Mouse (Mus musculus) intestine, embryonic 15.5 days (tissue): ENCODE results near the gene Man1c1. TPM values are rescaled to one million over a fixed set of nuclear protein-coding genes. Genes with fewer than 3 reads are reported as not detected.

Experiments used
- ATAC-seq: fragments of 200-750 bp; cut with Nextera tagmentation; 2 replicates; pipeline ENCODE4 v1.8.0; 2017; ENCODE audit warnings: moderate TSS enrichment, moderate library complexity
- H3K27ac ChIP-seq: fragments of 300-500 bp; sonication (generic); 2 replicates; pipeline ENCODE4 v1.5.1; 2015; ENCODE audit warnings: mild to moderate bottlenecking, inconsistent platforms
- H3K27me3 ChIP-seq: fragments of 300-500 bp; sonication (generic); replicated peaks from 2 replicates; pipeline ENCODE4 v1.6.1; 2015; ENCODE audit warnings: inconsistent platforms
- H3K36me3 ChIP-seq: fragments of 300-500 bp; sonication (generic); 2 replicates; pipeline ENCODE4 v1.6.1; 2015; ENCODE audit warnings: inconsistent platforms
- H3K4me1 ChIP-seq: fragments of 300-500 bp; sonication (generic); replicated peaks from 2 replicates; pipeline ENCODE4 v1.6.1; 2015; ENCODE audit warnings: inconsistent platforms
- H3K4me2 ChIP-seq: fragments of 300-500 bp; sonication (generic); replicated peaks from 2 replicates; pipeline ENCODE4 v1.6.1; 2015; ENCODE audit warnings: mild to moderate bottlenecking, inconsistent platforms
- H3K4me3 ChIP-seq: fragments of 300-500 bp; sonication (generic); replicated peaks from 2 replicates; pipeline ENCODE4 v1.5.1; 2015; ENCODE audit warnings: inconsistent platforms
- H3K9ac ChIP-seq: fragments of 300-500 bp; sonication (generic); 2 replicates; pipeline ENCODE4 v1.6.1; 2015; ENCODE audit warnings: inconsistent platforms
- H3K9me3 ChIP-seq: fragments of 300-500 bp; sonication (generic); 2 replicates; pipeline ENCODE4 v1.6.1; 2016; ENCODE audit warnings: inconsistent platforms
- WGBS: fragments of 180-500 bp; shearing (Covaris S2); methylation state at CpG from one replicate; pipeline ENCODE4 v1.1.7; 2015; 5-methylcytosine and 5-hydroxymethylcytosine counted together
- polyA plus RNA-seq: library from polyadenylated mRNA; unstranded; fragments of >200 nt; fragmentation: Nextera tagmentation; extraction: Ambion mirVana; gene quantifications from 2 replicates; pipeline ENCODE4 v1.2.1, GENCODE M21; 2015

Man1c1 gene
- polyA plus RNA-seq, 1 experiment from 2014 or later, result 3.0 TPM

- H3K4me1 ChIP-seq, result peaks cover 18% of the 10 kb centered on the region
- 43% methylated on average over 11 of the region's 11 CpGs for WGBS
- no peak overlapping the region for H3K27ac ChIP-seq
- no peaks in the 10 kb centered on the region for H3K36me3 ChIP-seq
- no peak overlapping the region for H3K9ac ChIP-seq
- H3K9me3 ChIP-seq, result no peaks in the 10 kb centered on the region
- H3K4me2 ChIP-seq, result no peak overlapping the region
- H3K4me3 ChIP-seq, result no peak overlapping the region
- no peak for ATAC-seq
- no peaks in the 10 kb centered on the region for H3K27me3 ChIP-seq
Observed at GRCm38 (mm10) chr4:134575486-134575885, 128.6 kb downstream of the Man1c1 start.

- H3K27ac ChIP-seq, result no peak overlapping the region
- no peak overlapping the region for H3K9ac ChIP-seq
- 69% methylated on average over 24 of the region's 24 CpGs for WGBS
- no peaks in the 10 kb centered on the region; the same call in 1 of the 2 replicates for H3K4me1 ChIP-seq
- no peak overlapping the region for H3K4me3 ChIP-seq
- no peaks in the 10 kb centered on the region for H3K36me3 ChIP-seq
- H3K27me3 ChIP-seq, result no peaks in the 10 kb centered on the region
- ATAC-seq, result no peak
- no peak overlapping the region for H3K4me2 ChIP-seq
- H3K9me3 ChIP-seq, result no peaks in the 10 kb centered on the region
Observed at GRCm38 (mm10) chr4:134572449-134573300, 131.4 kb downstream of the Man1c1 start.

GRCm38 (mm10) chr4:134570704-134571451 is 133.2 kb downstream of the Man1c1 start:
- H3K9me3 ChIP-seq, result no peaks in the 10 kb centered on the region
- no peak overlapping the region for H3K4me2 ChIP-seq
- ATAC-seq, result no peak
- H3K36me3 ChIP-seq, result no peaks in the 10 kb centered on the region
- H3K9ac ChIP-seq, result no peak overlapping the region
- WGBS, result 78% methylated on average over 14 of the region's 14 CpGs
- H3K27ac ChIP-seq, result no peak overlapping the region
- no peak overlapping the region for H3K4me3 ChIP-seq
- H3K27me3 ChIP-seq, result no peaks in the 10 kb centered on the region
- H3K4me1 ChIP-seq, result no peaks in the 10 kb centered on the region; the same call in 1 of the 2 replicates

- Histone ChIP-seq H3K27me3 (no peaks in the 10 kb centered on the region), H3K9me3 (no peaks in the 10 kb centered on the region), H3K9ac (no peak overlapping the region), H3K4me2 (no peak overlapping the region), H3K27ac (no peak overlapping the region), H3K4me1 (no peaks in the 10 kb centered on the region; the same call in 1 of the 2 replicates), H3K36me3 (no peaks in the 10 kb centered on the region), H3K4me3 (no peak overlapping the region)
- WGBS, result 76% methylated on average over 8 of the region's 8 CpGs
- no peak for ATAC-seq
Observed at GRCm38 (mm10) chr4:134569831-134570230, 134.3 kb downstream of the Man1c1 start.

- no peak overlapping the region for H3K9ac ChIP-seq
- 80% methylated on average over 6 of the region's 6 CpGs for WGBS
Observed at GRCm38 (mm10) chr4:134569205-134569604, 134.9 kb downstream of the Man1c1 start.

GRCm38 (mm10) chr4:134567377-134568226 is 136.5 kb downstream of the Man1c1 start:
- Histone ChIP-seq H3K27me3 (no peaks in the 10 kb centered on the region), H3K4me3 (no peak overlapping the region), H3K9ac (no peak overlapping the region), H3K4me1 (no peaks in the 10 kb centered on the region; the same call in 1 of the 2 replicates), H3K36me3 (no peaks in the 10 kb centered on the region), H3K27ac (no peak overlapping the region), H3K9me3 (no peaks in the 10 kb centered on the region), H3K4me2 (0 out of 2 replicates have a peak overlapping the region, but pooled peaks have one; percentile 11)
- peak; percentile 41; the same call in 1 of the 2 replicates for ATAC-seq
- WGBS, result 32% methylated on average over 19 of the region's 19 CpGs

More at GRCm38 (mm10) chr4:134569205-134569604, 134.9 kb downstream of the Man1c1 start:
- Histone ChIP-seq H3K4me3 (no peak overlapping the region), H3K4me1 (no peaks in the 10 kb centered on the region; the same call in 1 of the 2 replicates), H3K27ac (no peak overlapping the region), H3K27me3 (no peaks in the 10 kb centered on the region), H3K36me3 (no peaks in the 10 kb centered on the region), H3K9me3 (no peaks in the 10 kb centered on the region), H3K4me2 (no peak overlapping the region)
- no peak for ATAC-seq

- Histone ChIP-seq H3K9me3 (no peaks in the 10 kb centered on the region), H3K9ac (no peak overlapping the region), H3K36me3 (no peaks in the 10 kb centered on the region), H3K27me3 (no peaks in the 10 kb centered on the region), H3K4me1 (no peaks in the 10 kb centered on the region; the same call in 1 of the 2 replicates), H3K4me2 (no peak overlapping the region), H3K4me3 (no peak overlapping the region), H3K27ac (no peak overlapping the region)
- WGBS, result 82% methylated on average over 6 of the region's 6 CpGs
- ATAC-seq, result no peak
Observed at GRCm38 (mm10) chr4:134564093-134564492, 140.0 kb downstream of the Man1c1 start.

GRCm38 (mm10) chr4:134563624-134564023 is 140.5 kb downstream of the Man1c1 start:
- H3K27ac ChIP-seq, result no peak overlapping the region
- no peak overlapping the region for H3K9ac ChIP-seq
- WGBS, result 83% methylated on average over 16 of the region's 16 CpGs
- H3K4me2 ChIP-seq, result no peak overlapping the region
- no peak for ATAC-seq
- H3K27me3 ChIP-seq, result no peaks in the 10 kb centered on the region
- no peaks in the 10 kb centered on the region for H3K9me3 ChIP-seq
- H3K4me1 ChIP-seq, result no peaks in the 10 kb centered on the region; the same call in 1 of the 2 replicates
- no peak overlapping the region for H3K4me3 ChIP-seq
- no peaks in the 10 kb centered on the region for H3K36me3 ChIP-seq

- Histone ChIP-seq H3K27ac (no peak overlapping the region), H3K4me1 (peaks cover 6% of the 10 kb centered on the region; the same call in 1 of the 2 replicates), H3K27me3 (no peaks in the 10 kb centered on the region), H3K36me3 (no peaks in the 10 kb centered on the region), H3K4me2 (no peak overlapping the region), H3K9ac (no peak overlapping the region), H3K9me3 (no peaks in the 10 kb centered on the region), H3K4me3 (no peak overlapping the region)
- WGBS, result 89% methylated on average over 2 of the region's 2 CpGs
- ATAC-seq, result no peak
Observed at GRCm38 (mm10) chr4:134562014-134562413, 142.1 kb downstream of the Man1c1 start.

- no peaks in the 10 kb centered on the region for H3K27me3 ChIP-seq
- ATAC-seq, result no peak
- H3K4me2 ChIP-seq, result no peak overlapping the region
- H3K36me3 ChIP-seq, result no peaks in the 10 kb centered on the region
- no peak overlapping the region for H3K27ac ChIP-seq
- no peak overlapping the region for H3K9ac ChIP-seq
- WGBS, result 89% methylated on average over 8 of the region's 8 CpGs
- no peaks in the 10 kb centered on the region for H3K9me3 ChIP-seq
- no peak overlapping the region for H3K4me3 ChIP-seq
- H3K4me1 ChIP-seq, result peaks cover 6% of the 10 kb centered on the region; the same call in 1 of the 2 replicates
Observed at GRCm38 (mm10) chr4:134560699-134561098, 143.4 kb downstream of the Man1c1 start.

- Histone ChIP-seq H3K9ac (no peak overlapping the region), H3K36me3 (no peaks in the 10 kb centered on the region), H3K27ac (no peak overlapping the region), H3K9me3 (no peaks in the 10 kb centered on the region), H3K4me3 (no peak overlapping the region), H3K4me2 (no peak overlapping the region), H3K4me1 (peaks cover 6% of the 10 kb centered on the region; the same call in 1 of the 2 replicates), H3K27me3 (no peaks in the 10 kb centered on the region)
- no peak for ATAC-seq
- 77% methylated on average over 7 of the region's 7 CpGs for WGBS
Observed at GRCm38 (mm10) chr4:134559154-134559553, 144.9 kb downstream of the Man1c1 start.
